Mouse (Mus musculus) testis, adult 2 months (tissue): ENCODE measurements at regions not wholly inside any gene's neighbourhood (a gene's known extent, or its start where the extent isn't known, plus 50 kb on each side); places are given as distances from the start of the nearest gene placed in this dataset.

Experiments
- CTCF ChIP-seq: fragments of 200-500 bp; IDR thresholded peaks from 2 replicates; pipeline ENCODE4 v1.5.1; 2012; ENCODE audit warnings: low read depth, mild to moderate bottlenecking, inconsistent platforms, low read length, moderate library complexity; ENCODE audit not compliant: control insufficient read depth, insufficient read depth, insufficient replicate concordance
- POLR2A ChIP-seq: fragments of 200-500 bp; IDR thresholded peaks from 2 replicates; pipeline ENCODE4 v1.6.1; 2012; ENCODE audit warnings: low read depth, mild to moderate bottlenecking, inconsistent platforms, low read length, moderate library complexity; ENCODE audit not compliant: control insufficient read depth

DNA sequence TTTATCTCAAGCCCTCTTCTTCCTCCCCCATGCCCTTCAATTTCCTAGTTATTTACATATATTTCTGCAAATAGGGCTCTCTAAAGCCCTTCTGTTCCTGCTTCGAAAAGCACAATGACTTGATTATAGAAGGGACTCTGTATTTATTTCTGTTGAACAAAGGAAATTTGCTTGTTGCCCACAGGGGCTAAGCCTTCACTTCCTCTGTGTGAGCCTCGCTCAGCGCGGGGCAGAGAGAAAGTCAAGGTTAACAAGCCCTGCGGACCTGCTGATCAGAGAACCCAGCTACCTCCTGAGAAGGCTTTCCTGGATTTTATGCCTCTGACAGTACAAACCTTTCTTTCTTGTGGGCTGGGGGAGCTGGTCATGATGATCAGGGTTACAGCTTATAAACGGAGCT, 136.0 kb downstream of the 1500009L16Rik start:
- no peak for TF ChIP-seq CTCF
- TF ChIP-seq POLR2A: no peak
